Mouse (Mus musculus) embryonic facial prominence, embryonic 15.5 days (tissue): ENCODE data around the gene Twf2. TPM values are rescaled to one million over a fixed set of nuclear protein-coding genes. Genes with fewer than 3 reads are reported as not detected.
A peak's percentile ranks its signal among the peaks of the same experiment; 100 is the strongest.

Source experiments
- ATAC-seq: fragments of 200-750 bp; cut with Nextera tagmentation; 2 replicates; pipeline ENCODE4 v1.8.0; 2017; ENCODE audit warnings: low read depth, moderate TSS enrichment; ENCODE audit not compliant: insufficient number of reproducible peaks, low FRiP score, low TSS enrichment
- H3K27ac ChIP-seq: fragments of 300-500 bp; sonication (generic); replicated peaks from 2 replicates; pipeline ENCODE4 v1.5.1; 2015; ENCODE audit warnings: mild to moderate bottlenecking, inconsistent platforms
- H3K27me3 ChIP-seq: fragments of 300-500 bp; sonication (generic); 2 replicates; pipeline ENCODE4 v1.6.1; 2015; ENCODE audit warnings: inconsistent platforms
- H3K36me3 ChIP-seq: fragments of 300-500 bp; sonication (generic); 2 replicates; pipeline ENCODE4 v1.6.1; 2015; ENCODE audit warnings: mild to moderate bottlenecking, inconsistent platforms
- H3K4me1 ChIP-seq: fragments of 300-500 bp; sonication (generic); 2 replicates; pipeline ENCODE4 v1.6.1; 2015; ENCODE audit warnings: inconsistent platforms
- H3K4me2 ChIP-seq: fragments of 300-500 bp; sonication (generic); replicated peaks from 2 replicates; pipeline ENCODE4 v1.6.1; 2015; ENCODE audit warnings: mild to moderate bottlenecking, inconsistent platforms
- H3K4me3 ChIP-seq: fragments of 300-500 bp; sonication (generic); replicated peaks from 2 replicates; pipeline ENCODE4 v1.5.1; 2015; ENCODE audit warnings: mild to moderate bottlenecking, inconsistent platforms
- H3K9ac ChIP-seq: fragments of 300-500 bp; sonication (generic); 2 replicates; pipeline ENCODE4 v1.6.1; 2015; ENCODE audit warnings: inconsistent platforms
- H3K9me3 ChIP-seq: fragments of 300-500 bp; sonication (generic); replicated peaks from 2 replicates; pipeline ENCODE4 v1.6.1; 2016; ENCODE audit warnings: inconsistent platforms
- WGBS: fragments of 180-500 bp; shearing (Covaris S2); methylation state at CpG from one replicate; pipeline ENCODE4 v1.1.7; 2015; 5-methylcytosine and 5-hydroxymethylcytosine counted together
- polyA plus RNA-seq: library from polyadenylated mRNA; unstranded; fragments of >200 nt; fragmentation: Nextera tagmentation; extraction: Ambion mirVana; gene quantifications from 2 replicates; pipeline ENCODE4 v1.2.1, GENCODE M21; 2015

Gene Twf2
- polyA plus RNA-seq, 1 experiment from 2014 or later, result 57.2 TPM

GRCm38 (mm10) chr9:106249550-106249949 is 46.6 kb downstream of the Twf2 start:
- Histone ChIP-seq H3K4me1 (peaks cover 35% of the 10 kb centered on the region), H3K27me3 (no peaks in the 10 kb centered on the region), H3K9ac (no peak overlapping the region), H3K36me3 (no peaks in the 10 kb centered on the region), H3K4me3 (no peak overlapping the region), H3K9me3 (no peaks in the 10 kb centered on the region), H3K27ac (no peak overlapping the region), H3K4me2 (no peak overlapping the region)
- ATAC-seq, result no peak
- WGBS, result 83% methylated on average over 11 of the region's 11 CpGs

DNA sequence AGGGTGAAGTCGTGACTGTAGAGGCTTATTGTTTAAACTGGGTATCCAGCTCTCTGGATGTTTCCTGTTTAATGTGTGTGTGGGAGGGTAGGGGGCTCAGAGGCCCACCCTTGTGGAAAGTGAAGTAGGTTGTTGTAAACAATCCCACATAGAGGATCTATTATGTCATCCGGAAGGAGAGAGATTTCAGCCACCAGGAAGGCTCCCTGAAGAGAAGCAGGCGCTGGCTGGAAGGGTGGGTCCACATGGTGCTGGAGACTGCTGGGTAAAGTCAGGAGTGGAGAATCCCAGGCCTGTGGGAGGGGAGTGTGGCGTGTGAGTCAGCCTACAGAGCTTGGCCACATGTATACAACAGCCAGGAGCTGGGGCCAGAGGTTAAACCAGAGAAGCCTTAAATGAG is 47.3 kb downstream of the Twf2 start:
- Histone ChIP-seq H3K36me3 (no peaks in the 10 kb centered on the region), H3K9ac (no peak overlapping the region), H3K4me1 (peaks cover 32% of the 10 kb centered on the region), H3K4me3 (no peak overlapping the region), H3K27me3 (no peaks in the 10 kb centered on the region), H3K9me3 (no peaks in the 10 kb centered on the region), H3K4me2 (no peak overlapping the region), H3K27ac (peak overlapping the region; percentile 28; the same call in 1 of the 2 replicates)
- ATAC-seq, result 0 out of 2 replicates have a peak, but pooled peaks have one; percentile 48
- 41% methylated on average over 4 of the region's 4 CpGs for WGBS

DNA sequence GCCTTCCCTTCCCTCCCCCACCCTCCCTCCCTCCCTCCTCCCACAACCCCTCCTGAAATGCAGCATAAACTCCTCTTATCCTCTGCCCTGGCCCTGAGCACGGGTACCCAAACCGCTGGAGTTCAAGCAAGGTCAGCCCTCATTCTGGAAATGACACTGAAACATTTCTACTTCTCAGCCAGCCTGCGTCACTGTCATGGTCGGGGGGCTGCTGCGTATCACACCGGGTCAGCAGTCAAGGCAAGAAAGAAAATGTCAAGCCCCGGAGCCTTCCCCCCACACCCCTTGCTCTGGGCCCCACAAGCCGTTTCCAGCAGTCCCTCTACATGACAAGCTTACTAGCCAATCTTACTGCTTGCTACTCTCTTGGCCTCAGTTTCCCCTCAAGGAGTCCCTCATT is 48.2 kb downstream of the Twf2 start:
- Histone ChIP-seq H3K27me3 (no peaks in the 10 kb centered on the region), H3K4me2 (no peak overlapping the region), H3K27ac (no peak overlapping the region), H3K4me1 (peaks cover 30% of the 10 kb centered on the region), H3K4me3 (no peak overlapping the region), H3K9me3 (no peaks in the 10 kb centered on the region), H3K36me3 (no peaks in the 10 kb centered on the region), H3K9ac (no peak overlapping the region)
- 73% methylated on average over 8 of the region's 8 CpGs for WGBS
- no peak for ATAC-seq

DNA sequence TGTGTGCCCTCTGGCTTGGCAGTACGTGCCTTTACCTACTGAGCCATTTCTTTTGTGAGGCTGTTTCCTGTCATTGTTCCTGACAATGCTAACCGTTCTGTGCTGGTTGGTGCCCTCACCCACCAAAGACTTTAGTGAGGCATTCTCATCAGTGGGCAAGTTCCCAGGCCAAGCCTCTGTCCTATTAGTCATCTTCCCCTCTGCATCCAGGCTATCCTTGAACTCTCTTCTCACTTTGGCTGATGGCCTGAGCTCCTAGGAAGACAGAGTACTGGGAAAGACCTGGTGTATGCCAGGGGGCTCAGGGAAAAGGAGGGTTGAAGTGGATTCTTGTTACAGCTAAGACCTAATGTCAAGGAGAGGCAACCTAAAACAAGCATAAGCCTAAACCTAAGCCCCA is 51.1 kb downstream of the Twf2 start:
- no peaks in the 10 kb centered on the region for H3K9me3 ChIP-seq
- H3K27ac ChIP-seq, result no peak overlapping the region
- no peak overlapping the region for H3K9ac ChIP-seq
- no peaks in the 10 kb centered on the region for H3K36me3 ChIP-seq
- 78% methylated on average over 2 of the region's 2 CpGs for WGBS
- H3K27me3 ChIP-seq, result no peaks in the 10 kb centered on the region
- no peak overlapping the region for H3K4me2 ChIP-seq
- H3K4me3 ChIP-seq, result no peak overlapping the region
- 0 out of 2 replicates have a peak, but pooled peaks cover 13% of the 10 kb centered on the region for H3K4me1 ChIP-seq
- ATAC-seq, result no peak

DNA sequence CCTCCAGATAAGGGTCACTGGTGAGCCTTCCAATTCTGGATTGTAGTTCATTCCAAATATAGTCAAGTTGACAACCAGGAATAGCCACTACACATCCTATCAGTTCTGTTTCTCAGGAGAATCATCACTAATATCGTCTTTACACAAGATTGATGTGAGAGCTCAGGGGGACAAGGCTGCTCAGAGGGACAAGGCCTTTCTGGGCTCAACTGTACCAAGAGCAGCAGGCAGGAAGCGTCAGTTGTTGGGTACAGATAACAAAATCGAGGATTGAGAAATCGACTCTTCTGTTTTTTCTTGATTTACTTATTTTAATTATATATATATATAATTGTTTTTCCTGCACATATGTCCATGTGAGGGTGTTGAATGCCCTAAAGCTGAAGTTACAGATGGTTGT is 55.5 kb downstream of the Twf2 start:
- WGBS, result 84% methylated on average over 4 of the region's 4 CpGs
- Histone ChIP-seq H3K36me3 (no peaks in the 10 kb centered on the region), H3K4me1 (no peaks in the 10 kb centered on the region), H3K9ac (no peak overlapping the region), H3K27me3 (no peaks in the 10 kb centered on the region), H3K4me2 (no peak overlapping the region), H3K4me3 (no peak overlapping the region), H3K9me3 (no peaks in the 10 kb centered on the region), H3K27ac (no peak overlapping the region)
- ATAC-seq, result no peak

DNA sequence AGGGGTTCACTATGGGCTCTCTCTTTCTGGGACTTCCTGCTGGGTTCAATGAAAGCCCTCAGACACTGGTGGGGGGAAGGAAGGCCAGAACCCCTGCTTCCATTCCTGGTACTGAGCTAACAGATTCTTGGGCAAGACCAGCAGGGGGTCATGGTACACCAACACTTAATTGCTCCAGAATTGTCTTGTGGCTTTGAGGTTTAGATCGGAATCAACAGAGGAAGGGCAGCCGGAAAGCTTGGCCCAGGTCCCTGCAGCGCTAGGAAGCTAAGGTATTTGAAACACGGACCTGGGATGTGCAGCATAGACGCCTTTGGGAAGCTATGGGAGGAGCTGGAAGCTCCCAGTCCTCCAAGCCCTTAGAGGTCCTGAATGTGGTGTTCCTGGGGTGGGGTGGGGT is 56.1 kb downstream of the Twf2 start:
- Histone ChIP-seq H3K4me1 (no peaks in the 10 kb centered on the region), H3K27ac (no peak overlapping the region), H3K36me3 (no peaks in the 10 kb centered on the region), H3K4me3 (no peak overlapping the region), H3K27me3 (no peaks in the 10 kb centered on the region), H3K4me2 (no peak overlapping the region), H3K9me3 (no peaks in the 10 kb centered on the region), H3K9ac (no peak overlapping the region)
- ATAC-seq, result no peak
- 58% methylated on average over 5 of the region's 5 CpGs for WGBS

DNA sequence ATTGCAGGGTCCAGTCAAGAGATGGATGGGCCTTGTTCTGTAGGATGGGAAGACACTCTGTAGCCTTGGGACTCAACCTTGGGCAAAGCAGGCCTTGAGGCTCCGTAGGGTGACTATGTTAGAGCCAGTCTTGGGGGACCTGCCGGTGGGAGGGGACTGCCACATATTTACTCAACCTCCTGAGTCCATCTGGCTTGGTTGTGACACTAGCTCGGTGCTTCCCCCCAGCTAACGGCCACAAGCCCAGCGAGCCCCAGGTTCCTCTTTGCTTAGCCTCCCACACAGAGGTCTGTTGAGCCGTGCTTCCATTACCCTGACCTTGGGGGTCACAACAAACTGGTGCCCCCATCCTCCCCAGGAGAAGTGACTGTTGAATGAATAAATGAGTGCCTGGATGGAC is 58.1 kb downstream of the Twf2 start:
- 0 out of 2 replicates have a peak, but pooled peaks cover 8% of the 10 kb centered on the region for H3K4me1 ChIP-seq
- H3K27me3 ChIP-seq, result no peaks in the 10 kb centered on the region
- H3K9ac ChIP-seq, result no peak overlapping the region
- no peak overlapping the region for H3K27ac ChIP-seq
- no peak for ATAC-seq
- H3K36me3 ChIP-seq, result no peaks in the 10 kb centered on the region
- 87% methylated on average over 6 of the region's 6 CpGs for WGBS
- no peaks in the 10 kb centered on the region for H3K9me3 ChIP-seq
- no peak overlapping the region for H3K4me2 ChIP-seq
- no peak overlapping the region for H3K4me3 ChIP-seq

DNA sequence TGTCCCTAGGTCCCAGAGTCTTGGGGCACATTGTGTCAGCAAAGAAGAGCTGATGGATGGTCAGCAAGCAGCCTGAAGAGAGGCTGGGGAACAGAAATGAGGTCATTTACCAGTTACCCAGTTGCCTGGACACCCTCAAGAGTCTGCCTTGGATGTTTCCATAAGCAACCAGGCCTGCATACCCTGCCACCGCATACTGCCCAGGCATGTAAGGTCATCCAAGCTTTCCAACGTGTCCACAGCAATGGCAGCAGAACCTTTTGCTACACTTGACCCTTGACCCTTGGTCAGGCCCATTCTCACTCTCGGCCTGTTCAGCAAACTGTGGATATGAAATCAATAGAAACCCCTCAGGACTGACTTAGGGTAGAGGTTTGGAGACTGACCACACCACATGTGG is 58.6 kb downstream of the Twf2 start:
- H3K4me3 ChIP-seq, result no peak overlapping the region
- WGBS, result 78% methylated on average over 3 of the region's 3 CpGs
- H3K27me3 ChIP-seq, result no peaks in the 10 kb centered on the region
- H3K36me3 ChIP-seq, result no peaks in the 10 kb centered on the region
- no peaks in the 10 kb centered on the region for H3K9me3 ChIP-seq
- H3K9ac ChIP-seq, result no peak overlapping the region
- H3K27ac ChIP-seq, result no peak overlapping the region
- no peak for ATAC-seq
- 0 out of 2 replicates have a peak, but pooled peaks cover 8% of the 10 kb centered on the region for H3K4me1 ChIP-seq
- no peak overlapping the region for H3K4me2 ChIP-seq

DNA sequence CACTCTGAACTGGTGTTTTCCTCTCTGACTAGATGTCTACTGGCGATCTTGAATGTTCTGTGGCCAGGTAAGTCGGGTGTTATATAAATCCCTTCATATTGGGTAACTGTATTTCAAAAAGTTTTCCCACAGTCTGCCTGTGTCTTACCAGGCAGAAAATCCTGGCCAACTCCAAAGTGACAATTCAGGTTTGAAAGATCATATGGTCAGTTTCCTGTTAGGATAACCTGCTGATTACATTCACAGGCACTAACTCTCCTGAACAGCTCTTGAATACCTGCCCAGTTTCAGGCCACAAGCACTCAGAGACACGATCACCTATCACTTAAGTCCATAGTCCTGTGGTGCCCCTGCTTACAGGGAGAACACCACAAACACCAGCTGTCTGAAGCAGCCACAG is 59.2 kb downstream of the Twf2 start:
- H3K36me3 ChIP-seq, result no peaks in the 10 kb centered on the region
- H3K9ac ChIP-seq, result no peak overlapping the region
- H3K27ac ChIP-seq, result no peak overlapping the region
- no peak overlapping the region for H3K4me3 ChIP-seq
- 84% methylated on average over 3 of the region's 3 CpGs for WGBS
- H3K4me1 ChIP-seq, result 0 out of 2 replicates have a peak, but pooled peaks cover 8% of the 10 kb centered on the region
- H3K4me2 ChIP-seq, result no peak overlapping the region
- no peaks in the 10 kb centered on the region for H3K27me3 ChIP-seq
- H3K9me3 ChIP-seq, result no peaks in the 10 kb centered on the region
- ATAC-seq, result no peak

- Histone ChIP-seq H3K9ac (no peak overlapping the region), H3K27me3 (no peaks in the 10 kb centered on the region)
These were observed 60.5 kb downstream of the Twf2 start for GRCm38 (mm10) chr9:106263381-106263924.

More at GRCm38 (mm10) chr9:106263381-106263924, 60.5 kb downstream of the Twf2 start:
- H3K36me3 ChIP-seq, result no peaks in the 10 kb centered on the region
- H3K4me1 ChIP-seq, result 0 out of 2 replicates have a peak, but pooled peaks cover 8% of the 10 kb centered on the region
- ATAC-seq, result no peak
- no peaks in the 10 kb centered on the region for H3K9me3 ChIP-seq
- no peak overlapping the region for H3K4me2 ChIP-seq
- no peak overlapping the region for H3K4me3 ChIP-seq
- WGBS, result 77% methylated on average over 9 of the region's 9 CpGs
- no peak overlapping the region for H3K27ac ChIP-seq
